Mouse (Mus musculus) hindbrain, embryonic 11.5 days (tissue): ENCODE data around the gene Tmem266. TPM values are rescaled to one million over a fixed set of nuclear protein-coding genes. Genes with fewer than 3 reads are reported as not detected.

ENCODE experiments used
- ATAC-seq: fragments of 200-750 bp; cut with Nextera tagmentation; 2 replicates; pipeline ENCODE4 v1.8.0; 2017; ENCODE audit warnings: mild to moderate bottlenecking, moderate TSS enrichment, moderate library complexity; ENCODE audit not compliant: low FRiP score
- DNase-seq: peaks from one replicate; pipeline ENCODE4 v3.0.0-alpha.2; 2015; ENCODE audit warnings: low spot score
- H3K27ac ChIP-seq: fragments of 300-500 bp; sonication (generic); 2 replicates; pipeline ENCODE4 v1.5.1; 2014; ENCODE audit warnings: mild to moderate bottlenecking, low read depth, low read length
- H3K27me3 ChIP-seq: fragments of 300-500 bp; sonication (generic); 2 replicates; pipeline ENCODE4 v1.6.1; 2014; ENCODE audit warnings: mild to moderate bottlenecking, low read length, moderate library complexity, mixed read lengths; ENCODE audit not compliant: control insufficient read depth, insufficient read depth
- H3K36me3 ChIP-seq: fragments of 300-500 bp; sonication (generic); 2 replicates; pipeline ENCODE4 v1.6.1; 2014; ENCODE audit warnings: mild to moderate bottlenecking, low read length, moderate library complexity, mixed read lengths; ENCODE audit not compliant: control insufficient read depth, insufficient read depth
- H3K4me1 ChIP-seq: fragments of 300-500 bp; sonication (generic); replicated peaks from 2 replicates; pipeline ENCODE4 v1.6.1; 2014; ENCODE audit warnings: low read length, mixed read lengths; ENCODE audit not compliant: control insufficient read depth, insufficient read depth
- H3K4me2 ChIP-seq: fragments of 300-500 bp; sonication (generic); replicated peaks from 2 replicates; pipeline ENCODE4 v1.6.1; 2014; ENCODE audit warnings: mild to moderate bottlenecking, low read depth, low read length
- H3K4me3 ChIP-seq: fragments of 300-500 bp; sonication (generic); 2 replicates; pipeline ENCODE4 v1.5.1; 2014; ENCODE audit warnings: low read depth, low read length
- H3K9ac ChIP-seq: fragments of 300-500 bp; sonication (generic); 2 replicates; pipeline ENCODE4 v1.6.1; 2014; ENCODE audit warnings: low read depth, low read length
- H3K9me3 ChIP-seq: fragments of 300-500 bp; sonication (generic); 2 replicates; pipeline ENCODE4 v1.6.1; 2016; ENCODE audit warnings: low read length; ENCODE audit not compliant: control insufficient read depth
- WGBS: fragments of 180-500 bp; shearing (Covaris S2); extraction: QIAGEN DNeasy Blood & Tissue Kit; methylation state at CpG from one replicate; pipeline ENCODE4 v1.1.7; 2014; 5-methylcytosine and 5-hydroxymethylcytosine counted together
- polyA plus RNA-seq: library from polyadenylated mRNA; unstranded; fragments of >200 nt; fragmentation: Nextera tagmentation; extraction: Ambion mirVana; gene quantifications from 2 replicates; pipeline ENCODE4 v1.2.1, GENCODE M21; 2014

Tmem266 gene
- polyA plus RNA-seq, 1 experiment from 2014 or later = 0.66 TPM

- Histone ChIP-seq H3K9ac (no peak overlapping the region), H3K9me3 (no peaks in the 10 kb centered on the region), H3K27ac (no peak overlapping the region), H3K27me3 (no peaks in the 10 kb centered on the region), H3K4me1 (peaks cover 2% of the 10 kb centered on the region; the same call in 1 of the 2 replicates), H3K36me3 (no peaks in the 10 kb centered on the region), H3K4me3 (no peak overlapping the region), H3K4me2 (no peak overlapping the region)
- 91% methylated on average over 3 of the region's 3 CpGs for WGBS
- DNase-seq (no peak), ATAC-seq (no peak)
These were observed 95.1 kb downstream of the Tmem266 start for GRCm38 (mm10) chr9:55421786-55422185.

GRCm38 (mm10) chr9:55423451-55424424 lies 97.0 kb downstream of the Tmem266 start:
- Histone ChIP-seq H3K9ac (no peak overlapping the region), H3K4me3 (no peak overlapping the region)

DNA sequence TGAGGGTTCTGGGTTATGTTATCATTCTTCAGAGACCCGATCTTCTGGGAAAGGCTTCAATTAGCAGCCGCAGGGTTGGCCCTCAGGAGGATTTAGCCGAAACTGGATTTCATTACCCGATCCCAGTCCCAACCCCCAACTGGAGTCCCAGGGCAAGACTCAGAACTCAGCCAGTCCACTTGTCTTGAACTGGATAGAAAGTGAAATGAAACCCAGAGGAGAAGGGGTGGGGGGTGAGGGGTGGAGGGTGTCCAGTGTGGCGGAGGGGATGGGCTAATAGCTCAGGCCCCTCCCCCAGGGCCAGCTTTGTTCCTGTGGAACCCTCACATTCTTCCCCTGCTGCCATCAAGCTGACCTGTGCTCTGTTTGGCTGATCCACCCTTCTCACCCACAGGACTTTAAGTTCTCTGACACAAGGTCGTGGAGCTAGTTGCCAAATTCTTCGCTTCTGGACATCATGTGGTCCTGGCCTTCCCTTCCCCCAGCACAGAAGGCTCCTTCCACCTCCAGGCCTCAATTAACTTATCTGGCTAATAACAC lies 98.6 kb downstream of the Tmem266 start:
- no peak overlapping the region for H3K4me2 ChIP-seq
- H3K36me3 ChIP-seq = no peaks in the 10 kb centered on the region
- 54% methylated on average over 7 of the region's 7 CpGs for WGBS
- no peak overlapping the region for H3K27ac ChIP-seq
- no peak overlapping the region for H3K9ac ChIP-seq
- ATAC-seq (no peak), DNase-seq (no peak)
- no peak overlapping the region for H3K4me3 ChIP-seq
- H3K4me1 ChIP-seq = peaks cover 2% of the 10 kb centered on the region; the same call in 1 of the 2 replicates
- no peaks in the 10 kb centered on the region for H3K9me3 ChIP-seq
- no peaks in the 10 kb centered on the region for H3K27me3 ChIP-seq

More at GRCm38 (mm10) chr9:55423451-55424424, 97.0 kb downstream of the Tmem266 start:
- no peak overlapping the region for H3K4me2 ChIP-seq
- no peaks in the 10 kb centered on the region for H3K27me3 ChIP-seq
- no peak overlapping the region for H3K27ac ChIP-seq
- ATAC-seq (no peak), DNase-seq (no peak)
- H3K36me3 ChIP-seq = no peaks in the 10 kb centered on the region
- 78% methylated on average over 14 of the region's 14 CpGs for WGBS
- peaks cover 2% of the 10 kb centered on the region; the same call in 1 of the 2 replicates for H3K4me1 ChIP-seq
- H3K9me3 ChIP-seq = no peaks in the 10 kb centered on the region

- ATAC-seq = peak; percentile 69
- H3K9me3 ChIP-seq = no peaks in the 10 kb centered on the region
- H3K27ac ChIP-seq = no peak overlapping the region
- H3K9ac ChIP-seq = no peak overlapping the region
- H3K27me3 ChIP-seq = no peaks in the 10 kb centered on the region
- no peak overlapping the region for H3K4me2 ChIP-seq
- no peak overlapping the region for H3K4me3 ChIP-seq
- no peaks in the 10 kb centered on the region for H3K4me1 ChIP-seq
- DNase-seq = peak; percentile 85
- 33% methylated on average over 12 of the region's 12 CpGs for WGBS
- H3K36me3 ChIP-seq = no peaks in the 10 kb centered on the region
These were observed 102.7 kb downstream of the Tmem266 start for GRCm38 (mm10) chr9:55429242-55429975.

DNA sequence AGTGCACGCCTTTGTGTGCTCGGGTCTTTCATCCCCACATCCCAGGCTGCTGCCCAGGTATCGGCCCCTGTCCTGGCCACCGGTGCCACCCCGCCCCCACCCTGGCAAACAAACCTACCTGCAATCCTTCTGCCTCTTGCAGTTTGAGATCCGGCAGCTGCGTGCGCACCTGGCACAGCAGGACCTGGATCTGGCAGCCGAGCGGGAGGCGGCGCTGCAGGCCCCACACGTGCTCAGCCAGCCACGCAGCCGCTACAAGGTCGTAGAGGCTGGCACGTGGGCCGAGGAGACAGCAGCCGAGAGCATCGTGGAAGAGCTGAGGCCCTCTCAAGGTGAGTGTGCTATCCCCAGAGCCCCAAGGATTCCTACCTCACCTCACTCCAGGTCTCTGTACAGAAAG lies 103.4 kb downstream of the Tmem266 start:
- no peak overlapping the region for H3K27ac ChIP-seq
- H3K27me3 ChIP-seq = no peaks in the 10 kb centered on the region
- H3K4me2 ChIP-seq = no peak overlapping the region
- H3K36me3 ChIP-seq = no peaks in the 10 kb centered on the region
- no peak for DNase-seq
- H3K9me3 ChIP-seq = no peaks in the 10 kb centered on the region
- H3K9ac ChIP-seq = no peak overlapping the region
- 25% methylated on average over 20 of the region's 20 CpGs for WGBS
- ATAC-seq = no peak
- no peak overlapping the region for H3K4me3 ChIP-seq
- H3K4me1 ChIP-seq = no peaks in the 10 kb centered on the region

DNA sequence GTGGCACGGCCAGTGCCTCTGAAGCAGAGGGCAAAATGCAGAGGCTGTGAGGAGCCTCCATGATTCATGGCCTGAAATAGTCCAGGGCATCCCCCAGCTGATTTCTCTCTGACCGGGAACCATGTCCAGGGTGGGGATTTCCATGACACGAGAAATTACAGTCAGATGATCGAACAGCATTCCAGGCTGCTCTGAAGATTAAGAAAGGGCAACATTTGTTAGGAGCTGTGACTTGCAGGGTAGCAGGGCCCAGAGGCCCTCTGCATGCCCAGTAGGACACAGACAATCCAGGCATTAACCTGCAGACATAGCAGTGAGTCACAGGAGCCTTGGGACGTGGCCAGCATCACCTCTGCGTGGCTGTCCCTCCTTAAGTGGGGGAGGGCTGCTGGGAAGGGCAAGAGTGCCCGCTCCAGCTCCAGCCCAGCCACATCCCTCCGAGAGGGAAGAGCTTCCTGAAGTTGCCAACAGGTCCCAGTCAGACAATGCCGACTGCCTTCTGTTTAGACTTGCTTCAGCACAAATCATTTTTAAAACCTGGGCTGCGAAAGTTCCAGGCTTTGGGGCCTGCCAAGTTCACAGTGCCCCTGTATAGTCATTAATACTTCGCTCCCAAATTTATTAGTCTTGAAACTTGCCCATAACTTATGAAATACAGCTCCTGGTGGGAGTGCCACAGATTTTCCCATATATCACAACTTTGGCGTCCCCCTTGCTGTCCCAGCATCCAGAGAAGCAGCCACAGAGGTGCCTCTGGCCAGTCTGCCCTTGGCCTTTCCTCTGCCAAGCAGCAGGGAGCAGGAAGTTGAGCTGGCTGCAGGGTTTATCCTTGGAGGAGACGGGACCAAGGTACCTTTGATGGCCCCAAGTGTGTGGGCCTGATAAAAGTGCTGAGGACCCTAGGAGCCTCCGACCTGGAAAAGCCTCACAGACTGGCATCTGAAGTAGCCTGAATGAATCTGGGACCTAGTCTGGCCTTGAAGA lies 105.9 kb downstream of the Tmem266 start:
- no peaks in the 10 kb centered on the region for H3K9me3 ChIP-seq
- no peak overlapping the region for H3K4me2 ChIP-seq
- no peak overlapping the region for H3K9ac ChIP-seq
- H3K4me3 ChIP-seq = no peak overlapping the region
- DNase-seq (no peak), ATAC-seq (no peak)
- no peaks in the 10 kb centered on the region for H3K27me3 ChIP-seq
- H3K27ac ChIP-seq = no peak overlapping the region
- no peaks in the 10 kb centered on the region for H3K36me3 ChIP-seq
- WGBS = 76% methylated on average over 14 of the region's 14 CpGs
- H3K4me1 ChIP-seq = no peaks in the 10 kb centered on the region

- WGBS = 88% methylated on average over 5 of the region's 5 CpGs
- Histone ChIP-seq H3K4me2 (no peak overlapping the region), H3K4me1 (no peaks in the 10 kb centered on the region), H3K36me3 (no peaks in the 10 kb centered on the region), H3K4me3 (no peak overlapping the region), H3K27ac (no peak overlapping the region), H3K9ac (no peak overlapping the region), H3K27me3 (no peaks in the 10 kb centered on the region), H3K9me3 (no peaks in the 10 kb centered on the region)
- ATAC-seq (no peak), DNase-seq (no peak)
These were observed 107.2 kb downstream of the Tmem266 start for GRCm38 (mm10) chr9:55433875-55434274.

- Histone ChIP-seq H3K36me3 (no peaks in the 10 kb centered on the region), H3K4me1 (no peaks in the 10 kb centered on the region), H3K27ac (no peak overlapping the region), H3K9me3 (no peaks in the 10 kb centered on the region), H3K27me3 (no peaks in the 10 kb centered on the region), H3K4me2 (no peak overlapping the region), H3K9ac (no peak overlapping the region), H3K4me3 (no peak overlapping the region)
- no peak for ATAC-seq
- WGBS = 80% methylated on average over 3 of the region's 3 CpGs
- DNase-seq = no peak
These were observed 111.7 kb downstream of the Tmem266 start for GRCm38 (mm10) chr9:55438433-55438832.
